Mouse (Mus musculus) bone marrow, adult 2 months (tissue): ENCODE data around the gene Madcam1. TPM values are rescaled to one million over a fixed set of nuclear protein-coding genes. Genes with fewer than 3 reads are reported as not detected.
A peak's percentile ranks its signal among the peaks of the same experiment; 100 is the strongest.

Experiments used
- H3K27ac ChIP-seq: fragments of 200-500 bp; 2 replicates; pipeline ENCODE4 v1.5.1; 2012; ENCODE audit warnings: low read depth, mild to moderate bottlenecking, control low read depth, inconsistent platforms, low read length; ENCODE audit not compliant: control insufficient read depth, poor library complexity, insufficient read depth
- H3K4me1 ChIP-seq: fragments of 200-500 bp; 2 replicates; pipeline ENCODE4 v1.6.1; 2011; ENCODE audit warnings: low read length; ENCODE audit not compliant: control insufficient read depth, insufficient read depth
- H3K4me3 ChIP-seq: fragments of 200-500 bp; replicated peaks from 2 replicates; pipeline ENCODE3; 2011; ENCODE audit warnings: mild to moderate bottlenecking, low read depth, low read length, control low read depth; ENCODE audit not compliant: control insufficient read depth
- CTCF ChIP-seq: fragments of 200-500 bp; IDR thresholded peaks from 2 replicates; pipeline ENCODE4 v1.5.1; 2011; ENCODE audit warnings: low read length, control low read depth; ENCODE audit not compliant: control insufficient read depth, insufficient read depth
- POLR2A ChIP-seq: fragments of 200-500 bp; IDR thresholded peaks from 2 replicates; pipeline ENCODE4 v1.6.1; 2011; ENCODE audit warnings: low read depth, mild to moderate bottlenecking, control low read depth, low read length, borderline replicate concordance; ENCODE audit not compliant: control insufficient read depth
- WGBS: fragments of 180-500 bp; shearing (Covaris S2); methylation state at CpG from one replicate; pipeline ENCODE4 v1.1.7; 2018; 5-methylcytosine and 5-hydroxymethylcytosine counted together
- polyA plus RNA-seq: library from polyadenylated mRNA; stranded (reverse); fragments of >200 nt; gene quantifications from 2 replicates; pipeline ENCODE4 v1.2.4, GENCODE M21; 2011; ENCODE audit warnings: low replicate concordance; ENCODE audit not compliant: missing spikeins, insufficient read depth, insufficient read length

Madcam1 gene
- polyA plus RNA-seq, 1 experiment, result not detected

- Histone ChIP-seq H3K4me3 (no peak overlapping the region), H3K27ac (no peak overlapping the region), H3K4me1 (no peaks in the 10 kb centered on the region)
- TF ChIP-seq CTCF (no peak), POLR2A (no peak)
- WGBS, result 64% methylated on average over 17 of the region's 17 CpGs
Measured at GRCm38 (mm10) chr10:79633006-79633777, 31.2 kb upstream of the Madcam1 start.

GRCm38 (mm10) chr10:79636287-79636686 lies 28.1 kb upstream of the Madcam1 start:
- Histone ChIP-seq H3K4me1 (no peaks in the 10 kb centered on the region), H3K27ac (no peak overlapping the region), H3K4me3 (no peak overlapping the region)
- TF ChIP-seq POLR2A, result no peak
- TF ChIP-seq CTCF, result no peak
- 76% methylated on average over 8 of the region's 8 CpGs for WGBS

- H3K4me1 ChIP-seq, result no peaks in the 10 kb centered on the region
- no peak for TF ChIP-seq CTCF
- TF ChIP-seq POLR2A, result no peak
- no peak within 1 kb of the TSS for H3K4me3 ChIP-seq
- no peak within 1 kb of the TSS for H3K27ac ChIP-seq
- WGBS, result 2% methylated on average over 116 of the region's 116 CpGs
Measured at GRCm38 (mm10) chr10:79637128-79638110, 26.9 kb upstream of the Madcam1 start, which contains the start of gene Shc2. Gene Shc2 (minus strand): TSS chr10:79637918.

- Histone ChIP-seq H3K27ac (no peak overlapping the region), H3K4me1 (no peaks in the 10 kb centered on the region), H3K4me3 (no peak overlapping the region)
- WGBS, result 13% methylated on average over 23 of the region's 23 CpGs
- TF ChIP-seq POLR2A (no peak), CTCF (no peak)
Measured at GRCm38 (mm10) chr10:79638486-79639204, 25.7 kb upstream of the Madcam1 start.

- no peaks in the 10 kb centered on the region for H3K4me1 ChIP-seq
- no peak within 1 kb of the TSS for H3K4me3 ChIP-seq
- 74% methylated on average over 8 of the region's 8 CpGs for whole genome bisulfite sequencing
- H3K27ac ChIP-seq, result no peak within 1 kb of the TSS
- TF ChIP-seq CTCF, result no peak
- no peak for TF ChIP-seq POLR2A
Measured at GRCm38 (mm10) chr10:79645711-79646110, 18.6 kb upstream of the Madcam1 start, which contains the start of gene Odf3l2. Gene Odf3l2 (minus strand): TSS chr10:79645738.

GRCm38 (mm10) chr10:79649070-79649751 lies 15.1 kb upstream of the Madcam1 start:
- Histone ChIP-seq H3K4me3 (no peak overlapping the region), H3K27ac (no peak overlapping the region), H3K4me1 (no peaks in the 10 kb centered on the region)
- TF ChIP-seq CTCF (peak; percentile 91), POLR2A (no peak)
- WGBS, result 23% methylated on average over 7 of the region's 7 CpGs

GRCm38 (mm10) chr10:79652789-79653188 lies 11.6 kb upstream of the Madcam1 start:
- WGBS, result 74% methylated on average over 7 of the region's 7 CpGs
- no peak overlapping the region for H3K27ac ChIP-seq
- no peak overlapping the region for H3K4me3 ChIP-seq
- TF ChIP-seq POLR2A, result no peak
- no peak for TF ChIP-seq CTCF
- H3K4me1 ChIP-seq, result no peaks in the 10 kb centered on the region
